Mouse (Mus musculus): ENCODE measurements around the gene Klf17.
A peak's percentile ranks its signal among the peaks of the same experiment; 100 is the strongest.

GRCm38 (mm10) chr4:117813591-117814192 lies 48.2 kb upstream of the Klf17 start:
- TF ChIP-seq POLR2A (IDR thresholded peaks at IDR 0.05; ENCODE audit: borderline replicate concordance, extremely low read depth, low read depth, low read length), result peak; percentile 36; the same call in 1 of the 2 replicates
- TF ChIP-seq CTCF (IDR thresholded peaks at IDR 0.05; ENCODE audit: insufficient read depth, low read length), result no peak

All from lung, adult 2 months (tissue).